Mouse (Mus musculus) ES-E14 (cell line): ENCODE measurements around the gene Mettl24. TPM values are rescaled to one million over a fixed set of nuclear protein-coding genes. Genes with fewer than 3 reads are reported as not detected.

Experiments used
- DNase-seq: peaks from one replicate; pipeline ENCODE4 v3.0.0-alpha.2; 2013; ENCODE audit warnings: low read depth, low spot score
- H3K27ac ChIP-seq: 2 replicates; pipeline ENCODE4 v1.5.1; 2012; ENCODE audit warnings: low read depth, mild to moderate bottlenecking, low read length, moderate library complexity, mixed read lengths; ENCODE audit not compliant: poor library complexity, insufficient read depth, severe bottlenecking
- H3K36me3 ChIP-seq: 2 replicates; pipeline ENCODE4 v1.6.1; 2012; ENCODE audit warnings: mild to moderate bottlenecking, low read length, moderate library complexity, mixed read lengths; ENCODE audit not compliant: control insufficient read depth, poor library complexity, insufficient read depth, severe bottlenecking
- H3K4me1 ChIP-seq, 2 experiments: fragments of 150-350 bp in 1 of 2; sonication (generic) in 1 of 2; 2 replicates each; pipeline ENCODE4 v1.6.1; 2012; ENCODE audit warnings: low read length in 2 of 2, mild to moderate bottlenecking in 1 of 2, mixed read lengths in 1 of 2; ENCODE audit not compliant: control insufficient read depth in 2 of 2, insufficient read depth in 2 of 2, poor library complexity in 1 of 2
- H3K4me3 ChIP-seq, 2 experiments: fragments of 150-350 bp in 1 of 2; sonication (generic) in 1 of 2; 2 replicates each; pipeline ENCODE4 v1.5.1; 2012; ENCODE audit warnings: low read length in 2 of 2, low read depth in 1 of 2, mild to moderate bottlenecking in 1 of 2, mixed read lengths in 1 of 2; ENCODE audit not compliant: insufficient read depth in 1 of 2, poor library complexity in 1 of 2, severe bottlenecking in 1 of 2
- H3K9ac ChIP-seq: 2 replicates; pipeline ENCODE4 v1.6.1; 2012; ENCODE audit warnings: low read depth, mild to moderate bottlenecking, low read length, mixed read lengths; ENCODE audit not compliant: poor library complexity, insufficient read depth, severe bottlenecking
- H3K9me3 ChIP-seq: fragments of 150-350 bp; sonication (generic); 2 replicates; pipeline ENCODE4 v1.6.1; 2012; ENCODE audit warnings: low read depth, mild to moderate bottlenecking, low read length; ENCODE audit not compliant: control insufficient read depth, insufficient read depth
- CHD2 ChIP-seq: IDR thresholded peaks from 2 replicates; pipeline ENCODE4 v1.6.1; 2014; ENCODE audit warnings: mild to moderate bottlenecking, low read depth, low read length, inconsistent platforms
- HCFC1 ChIP-seq: IDR thresholded peaks from 2 replicates; pipeline ENCODE4 v1.6.1; 2012; ENCODE audit warnings: low read length, inconsistent platforms, borderline replicate concordance; ENCODE audit not compliant: insufficient read depth
- MAFK ChIP-seq: IDR thresholded peaks from 2 replicates; pipeline ENCODE4 v1.6.1; 2014; ENCODE audit warnings: mild to moderate bottlenecking, low read depth, low read length, inconsistent platforms; ENCODE audit not compliant: insufficient read depth
- ZC3H11A ChIP-seq: IDR thresholded peaks from 2 replicates; pipeline ENCODE4 v1.6.1; 2012; ENCODE audit warnings: low read depth, mild to moderate bottlenecking, inconsistent platforms, low read length, borderline replicate concordance
- ZNF384 ChIP-seq: IDR thresholded peaks from 2 replicates; pipeline ENCODE4 v1.6.1; 2012; ENCODE audit warnings: low read depth, low read length, inconsistent platforms
- in situ Hi-C, 2 experiments: fragments of 600-800 bp; cut with MboI; formaldehyde crosslinking; loops; one replicate each; pipeline ENCODE4 v1.15.1; 2025; ENCODE audit warnings: low sequenced_read_pairs in 2 of 2, inconsistent platforms in 1 of 2; ENCODE audit not compliant: unreplicated experiment in 2 of 2
- total RNA-seq: library from RNA; depleted of rRNA; stranded (reverse); fragments of 300-350 nt; gene quantifications from 2 replicates; pipeline ENCODE4 v1.2.3, GENCODE M21; 2012

The Mettl24 gene
- total RNA-seq, 1 experiment, result 0.40 TPM

DNA sequence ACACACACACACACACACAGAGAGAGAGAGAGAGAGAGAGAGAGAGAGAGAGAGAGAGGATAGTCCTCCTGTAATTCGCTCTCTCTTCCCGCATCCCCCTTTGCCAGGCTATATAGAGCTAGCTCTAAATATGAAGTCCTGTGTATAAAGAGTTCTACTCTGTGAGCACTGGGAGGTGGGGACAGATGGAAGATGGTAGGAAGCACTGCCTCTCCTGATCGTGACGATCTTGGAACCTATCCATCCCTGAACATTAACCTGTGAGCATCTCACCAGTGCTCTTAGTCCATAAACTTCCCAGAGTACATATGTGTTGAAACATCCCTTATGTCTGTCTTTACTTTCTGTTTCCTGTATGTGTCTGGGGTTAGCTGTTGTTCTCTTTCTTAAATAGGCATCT is 3.9 kb downstream of the Mettl24 start:
- in situ Hi-C loops, result no loop called here
- no peaks in the 10 kb centered on the region for H3K36me3 ChIP-seq
- no peak for DNase-seq
- no peak overlapping the region for H3K4me3 ChIP-seq
- H3K9ac ChIP-seq, result no peak overlapping the region
- TF ChIP-seq ZNF384 (no peak), CHD2 (no peak), HCFC1 (no peak), ZC3H11A (no peak), MAFK (no peak)
- no peaks in the 10 kb centered on the region for H3K9me3 ChIP-seq
- H3K4me1 ChIP-seq, result peaks cover 0 to 2% of the 10 kb centered on the region in 2 experiments; a peak in 1 of 4 replicates
- no peak overlapping the region for H3K27ac ChIP-seq

DNA sequence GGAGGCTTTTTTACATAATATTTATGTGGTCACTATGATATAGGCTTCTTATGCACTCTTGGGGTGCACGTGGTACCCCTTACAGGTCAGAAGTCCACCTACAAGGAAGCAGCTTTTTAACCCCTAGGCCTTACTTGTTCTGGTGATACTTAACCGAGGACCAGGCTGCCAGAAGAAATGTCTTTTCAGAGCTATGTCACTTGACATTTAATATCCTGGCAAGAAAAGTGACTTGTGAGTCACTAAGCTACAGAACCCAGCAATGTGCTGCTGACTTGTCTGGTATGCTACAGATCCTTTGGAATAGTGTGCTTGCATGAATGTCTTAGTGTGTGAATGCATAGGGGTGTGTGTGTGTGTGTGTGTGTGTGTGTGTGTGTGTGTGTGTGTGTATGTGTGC is 4.3 kb downstream of the Mettl24 start:
- in situ Hi-C loops, result no loop called here
- DNase-seq, result no peak
- Histone ChIP-seq H3K9ac (no peak overlapping the region), H3K9me3 (no peaks in the 10 kb centered on the region), H3K4me1 (peaks cover 0 to 2% of the 10 kb centered on the region in 2 experiments; a peak in 1 of 4 replicates), H3K36me3 (no peaks in the 10 kb centered on the region), H3K27ac (no peak overlapping the region), H3K4me3 (no peak overlapping the region)
- TF ChIP-seq MAFK, result no peak
- TF ChIP-seq ZNF384, result no peak
- no peak for TF ChIP-seq HCFC1
- no peak for TF ChIP-seq ZC3H11A
- TF ChIP-seq CHD2, result no peak

DNA sequence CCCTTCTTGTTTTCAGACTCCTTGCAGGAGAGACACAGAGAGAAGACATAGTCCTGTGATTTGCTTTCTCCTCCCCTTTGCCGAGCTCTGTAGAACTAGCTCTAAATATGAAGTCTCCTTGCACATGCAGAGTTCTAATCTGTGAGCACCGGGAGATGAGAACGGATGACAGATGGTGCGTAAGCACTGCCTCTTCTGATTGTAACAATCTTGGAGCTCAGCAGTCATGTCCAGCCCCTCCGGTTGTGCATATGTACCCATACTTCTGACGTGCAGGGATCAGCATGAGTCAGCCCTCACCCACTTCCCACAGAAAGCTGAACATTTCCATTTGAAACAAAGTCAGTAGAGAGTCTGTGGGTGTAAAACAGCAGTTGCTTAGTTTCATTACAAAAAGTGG is 5.2 kb downstream of the Mettl24 start:
- TF ChIP-seq ZC3H11A, result no peak
- no peak for TF ChIP-seq HCFC1
- TF ChIP-seq ZNF384, result no peak
- TF ChIP-seq CHD2, result no peak
- TF ChIP-seq MAFK, result no peak
- Histone ChIP-seq H3K36me3 (no peaks in the 10 kb centered on the region), H3K9ac (no peak overlapping the region), H3K27ac (no peak overlapping the region), H3K4me3 (no peak overlapping the region), H3K4me1 (peaks cover 0 to 2% of the 10 kb centered on the region in 2 experiments; a peak in 1 of 4 replicates), H3K9me3 (no peaks in the 10 kb centered on the region)
- no peak for DNase-seq
- in situ Hi-C loops, result no loop called here

DNA sequence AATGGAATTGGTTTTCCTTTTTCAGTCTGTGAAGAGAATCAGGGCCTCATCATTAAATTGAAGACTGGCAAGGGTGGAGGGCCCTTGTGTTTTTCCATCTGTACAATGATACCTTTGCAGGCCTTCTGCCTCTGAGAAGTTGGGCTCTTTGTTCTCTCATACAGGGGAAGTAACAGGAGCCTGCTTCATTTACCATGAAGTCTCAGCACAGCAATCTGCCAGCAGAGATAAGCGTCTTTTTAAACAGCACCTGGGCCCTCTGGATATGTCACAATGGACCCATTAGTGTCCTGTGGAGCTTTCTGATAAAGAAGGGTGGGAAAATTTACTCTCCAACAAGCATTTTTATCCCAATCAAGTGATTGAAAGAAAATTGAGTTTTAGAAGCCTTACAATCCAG is 5.8 kb downstream of the Mettl24 start:
- no peaks in the 10 kb centered on the region for H3K36me3 ChIP-seq
- no peak overlapping the region for H3K4me3 ChIP-seq
- no peak for TF ChIP-seq CHD2
- TF ChIP-seq HCFC1, result no peak
- no peak overlapping the region for H3K27ac ChIP-seq
- H3K4me1 ChIP-seq, result no peaks in the 10 kb centered on the region
- no peaks in the 10 kb centered on the region for H3K9me3 ChIP-seq
- H3K9ac ChIP-seq, result no peak overlapping the region
- in situ Hi-C loops, result no loop called here
- no peak for DNase-seq

GRCm38 (mm10) chr10:40698652-40699051 is 15.6 kb downstream of the Mettl24 start:
- no peak overlapping the region for H3K27ac ChIP-seq
- in situ Hi-C loops, result no loop called here
- no peaks in the 10 kb centered on the region for H3K36me3 ChIP-seq
- H3K9ac ChIP-seq, result no peak overlapping the region
- no peak overlapping the region for H3K4me3 ChIP-seq
- TF ChIP-seq ZNF384 (no peak), ZC3H11A (no peak), CHD2 (no peak), HCFC1 (no peak), MAFK (no peak)
- no peaks in the 10 kb centered on the region for H3K9me3 ChIP-seq
- H3K4me1 ChIP-seq, result no peaks in the 10 kb centered on the region
- no peak for DNase-seq
